Mouse (Mus musculus): ENCODE measurements around the gene Myom1.

GRCm38 (mm10) chr17:70992662-70993061 lies 9.8 kb upstream of the Myom1 start:
- TF ChIP-seq CTCF (IDR thresholded peaks at IDR 0.05; ENCODE audit: low read depth): no peak
- TF ChIP-seq EP300 (IDR thresholded peaks at IDR 0.05; ENCODE audit: low read depth): no peak
